Mouse (Mus musculus) intestine, embryonic 16.5 days (tissue): ENCODE data around the gene Nmi. TPM values are rescaled to one million over a fixed set of nuclear protein-coding genes. Genes with fewer than 3 reads are reported as not detected.

ENCODE experiments used
- ATAC-seq: fragments of 200-750 bp; cut with Nextera tagmentation; 2 replicates; pipeline ENCODE4 v1.8.0; 2017; ENCODE audit warnings: moderate TSS enrichment, moderate library complexity
- H3K27ac ChIP-seq: fragments of 300-500 bp; sonication (generic); 2 replicates; pipeline ENCODE4 v1.5.1; 2014; ENCODE audit warnings: mild to moderate bottlenecking, low read length
- H3K27me3 ChIP-seq: fragments of 300-500 bp; sonication (generic); replicated peaks from 2 replicates; pipeline ENCODE4 v1.6.1; 2014; ENCODE audit warnings: low read length, control low read depth, mixed read lengths; ENCODE audit not compliant: control insufficient read depth, insufficient read depth
- H3K36me3 ChIP-seq: fragments of 300-500 bp; sonication (generic); 2 replicates; pipeline ENCODE4 v1.6.1; 2014; ENCODE audit warnings: low read length, control low read depth; ENCODE audit not compliant: control insufficient read depth, insufficient read depth
- H3K4me1 ChIP-seq: fragments of 300-500 bp; sonication (generic); 2 replicates; pipeline ENCODE4 v1.6.1; 2014; ENCODE audit warnings: low read length, control low read depth, mixed read lengths; ENCODE audit not compliant: control insufficient read depth, insufficient read depth
- H3K4me2 ChIP-seq: fragments of 300-500 bp; sonication (generic); 2 replicates; pipeline ENCODE4 v1.6.1; 2014; ENCODE audit warnings: low read depth, low read length, control low read depth
- H3K4me3 ChIP-seq: fragments of 300-500 bp; sonication (generic); 2 replicates; pipeline ENCODE4 v1.5.1; 2014; ENCODE audit warnings: mild to moderate bottlenecking, low read length
- H3K9ac ChIP-seq: fragments of 300-500 bp; sonication (generic); 2 replicates; pipeline ENCODE4 v1.6.1; 2014; ENCODE audit warnings: low read depth, low read length
- H3K9me3 ChIP-seq: fragments of 300-500 bp; sonication (generic); 2 replicates; pipeline ENCODE4 v1.6.1; 2016; ENCODE audit warnings: low read length, control low read depth; ENCODE audit not compliant: control insufficient read depth
- WGBS: fragments of 180-500 bp; shearing (Covaris S2); extraction: QIAGEN DNeasy Blood & Tissue Kit; methylation state at CpG from one replicate; pipeline ENCODE4 v1.1.7; 2014; 5-methylcytosine and 5-hydroxymethylcytosine counted together
- polyA plus RNA-seq: library from polyadenylated mRNA; unstranded; fragments of >200 nt; fragmentation: Nextera tagmentation; extraction: Ambion mirVana; gene quantifications from 2 replicates; pipeline ENCODE4 v1.2.1, GENCODE M21; 2015

Gene Nmi
- polyA plus RNA-seq, 1 experiment from 2014 or later, result 18.7 TPM

DNA sequence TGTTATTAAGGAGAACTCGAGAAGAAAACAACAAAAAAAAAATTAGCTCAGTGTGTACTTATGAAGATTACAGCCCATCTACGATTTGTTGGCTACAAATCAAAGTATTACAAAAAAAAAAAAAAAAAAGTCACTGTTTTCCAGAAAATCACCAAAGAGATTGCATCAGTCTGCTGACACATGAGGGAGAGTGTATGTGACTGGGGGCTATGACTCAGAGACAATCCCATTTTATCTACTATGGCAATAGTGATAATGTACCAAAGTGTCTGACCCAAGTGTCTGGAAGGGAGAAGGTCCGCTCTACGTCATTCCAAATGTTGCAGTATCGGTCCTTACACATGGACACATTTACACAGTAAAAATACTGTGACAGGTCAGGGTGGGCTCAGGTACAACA, 13.4 kb upstream of the Nmi start:
- Histone ChIP-seq H3K4me1 (peaks cover 3% of the 10 kb centered on the region; the same call in 1 of the 2 replicates), H3K4me3 (no peak overlapping the region), H3K36me3 (no peaks in the 10 kb centered on the region), H3K27me3 (no peaks in the 10 kb centered on the region), H3K9me3 (no peaks in the 10 kb centered on the region), H3K4me2 (no peak overlapping the region), H3K9ac (no peak overlapping the region), H3K27ac (no peak overlapping the region)
- WGBS, result 81% methylated on average over 5 of the region's 5 CpGs
- no peak for ATAC-seq

DNA sequence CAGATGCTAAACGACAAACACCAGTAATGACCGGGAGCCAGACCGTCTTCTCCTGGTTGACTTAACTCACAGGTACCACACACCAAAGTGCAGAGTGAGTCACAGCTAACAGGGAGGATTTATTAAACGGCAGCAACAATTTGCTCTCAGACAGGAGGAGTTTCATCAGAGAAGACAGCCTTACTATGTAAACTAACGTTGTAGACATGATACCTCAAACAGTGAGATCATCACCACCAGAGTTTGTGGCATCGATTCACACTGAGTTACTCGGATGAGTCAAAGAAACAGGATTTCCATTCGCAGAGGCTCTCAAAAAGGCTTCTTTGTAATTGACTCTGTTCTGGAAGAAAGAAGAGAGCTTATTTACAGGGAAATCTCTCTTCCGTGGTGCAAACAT, 12.9 kb upstream of the Nmi start:
- Histone ChIP-seq H3K4me2 (no peak overlapping the region), H3K4me1 (peaks cover 6% of the 10 kb centered on the region; the same call in 1 of the 2 replicates), H3K27me3 (no peaks in the 10 kb centered on the region), H3K4me3 (no peak overlapping the region), H3K27ac (no peak overlapping the region), H3K36me3 (no peaks in the 10 kb centered on the region), H3K9ac (no peak overlapping the region), H3K9me3 (no peaks in the 10 kb centered on the region)
- 68% methylated on average over 9 of the region's 9 CpGs for WGBS
- no peak for ATAC-seq

DNA sequence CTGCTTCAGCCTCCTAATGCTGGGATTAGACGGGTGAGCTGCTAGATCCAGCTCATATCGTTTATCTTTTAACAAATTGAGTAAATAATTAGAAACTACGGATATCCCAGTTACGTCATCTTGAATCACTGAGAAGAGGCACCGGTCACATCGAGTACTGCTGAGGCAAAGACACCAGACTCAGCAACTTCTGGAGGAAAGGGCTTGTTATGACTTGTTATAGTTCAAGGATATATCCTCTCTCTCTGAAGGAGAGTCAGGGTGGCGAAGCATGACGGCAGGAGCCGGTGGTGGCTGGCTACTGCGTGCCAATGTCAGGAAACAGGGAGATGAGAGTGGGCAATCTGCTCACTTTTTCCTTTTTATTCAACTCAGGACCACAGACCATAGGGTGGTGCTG, 11.9 kb upstream of the Nmi start:
- WGBS, result 87% methylated on average over 10 of the region's 10 CpGs
- no peak for ATAC-seq
- no peaks in the 10 kb centered on the region for H3K27me3 ChIP-seq
- no peaks in the 10 kb centered on the region for H3K36me3 ChIP-seq
- H3K4me3 ChIP-seq, result no peak overlapping the region
- H3K4me1 ChIP-seq, result peaks cover 6% of the 10 kb centered on the region; the same call in 1 of the 2 replicates
- H3K9me3 ChIP-seq, result no peaks in the 10 kb centered on the region
- H3K9ac ChIP-seq, result no peak overlapping the region
- no peak overlapping the region for H3K27ac ChIP-seq
- no peak overlapping the region for H3K4me2 ChIP-seq

DNA sequence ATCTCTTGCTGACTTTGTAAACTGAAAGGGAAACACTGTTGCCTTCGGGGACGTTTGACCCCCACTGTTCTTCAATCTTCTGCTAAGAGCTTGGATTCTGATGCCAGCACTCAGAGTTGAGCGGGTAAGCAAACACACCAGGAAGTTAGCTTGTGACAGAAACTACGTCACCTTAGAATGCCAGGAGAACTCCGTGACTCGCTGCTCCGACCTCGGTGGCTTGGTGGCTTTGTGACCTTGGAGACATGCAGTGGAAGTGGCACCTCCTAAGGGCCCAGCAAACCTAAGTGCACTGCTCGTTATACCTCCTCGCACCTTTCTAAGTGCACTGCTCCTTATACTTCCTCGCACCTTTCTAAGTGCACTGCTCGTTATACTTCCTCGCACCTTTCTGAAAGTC, 9.0 kb upstream of the Nmi start:
- WGBS, result 66% methylated on average over 13 of the region's 13 CpGs
- Histone ChIP-seq H3K4me2 (no peak overlapping the region), H3K27ac (no peak overlapping the region), H3K4me1 (peaks cover 6% of the 10 kb centered on the region; the same call in 1 of the 2 replicates), H3K9me3 (no peaks in the 10 kb centered on the region), H3K4me3 (no peak overlapping the region), H3K9ac (no peak overlapping the region), H3K27me3 (no peaks in the 10 kb centered on the region), H3K36me3 (no peaks in the 10 kb centered on the region)
- ATAC-seq, result no peak

DNA sequence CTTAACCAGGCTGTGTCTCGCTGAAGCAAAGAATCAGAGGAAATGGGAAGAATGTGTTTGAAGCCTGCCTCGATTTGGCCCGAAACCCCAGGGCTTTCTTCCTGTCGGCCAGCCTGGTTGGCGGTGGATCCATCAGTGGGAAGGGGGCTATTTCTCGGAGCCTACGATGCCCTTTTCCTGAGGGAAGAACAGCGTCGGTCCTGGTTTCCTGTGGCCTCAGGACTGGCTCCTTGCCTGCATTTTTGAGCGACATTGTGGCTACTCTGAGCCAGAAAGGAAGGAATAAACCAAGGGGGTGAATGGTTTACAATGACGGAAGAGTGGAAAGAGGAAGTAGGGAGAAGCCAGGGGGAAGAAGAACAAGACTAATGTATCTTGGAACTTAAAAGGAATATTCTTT, 8.3 kb upstream of the Nmi start:
- 46% methylated on average over 11 of the region's 11 CpGs for WGBS
- Histone ChIP-seq H3K36me3 (no peaks in the 10 kb centered on the region), H3K9ac (peak overlapping the region; percentile 17; the same call in 1 of the 2 replicates), H3K9me3 (no peaks in the 10 kb centered on the region), H3K4me3 (no peak overlapping the region), H3K4me1 (peaks cover 6% of the 10 kb centered on the region; the same call in 1 of the 2 replicates), H3K4me2 (peak overlapping the region; percentile 11; the same call in 1 of the 2 replicates), H3K27ac (peak overlapping the region; percentile 1), H3K27me3 (no peaks in the 10 kb centered on the region)
- ATAC-seq, result no peak

DNA sequence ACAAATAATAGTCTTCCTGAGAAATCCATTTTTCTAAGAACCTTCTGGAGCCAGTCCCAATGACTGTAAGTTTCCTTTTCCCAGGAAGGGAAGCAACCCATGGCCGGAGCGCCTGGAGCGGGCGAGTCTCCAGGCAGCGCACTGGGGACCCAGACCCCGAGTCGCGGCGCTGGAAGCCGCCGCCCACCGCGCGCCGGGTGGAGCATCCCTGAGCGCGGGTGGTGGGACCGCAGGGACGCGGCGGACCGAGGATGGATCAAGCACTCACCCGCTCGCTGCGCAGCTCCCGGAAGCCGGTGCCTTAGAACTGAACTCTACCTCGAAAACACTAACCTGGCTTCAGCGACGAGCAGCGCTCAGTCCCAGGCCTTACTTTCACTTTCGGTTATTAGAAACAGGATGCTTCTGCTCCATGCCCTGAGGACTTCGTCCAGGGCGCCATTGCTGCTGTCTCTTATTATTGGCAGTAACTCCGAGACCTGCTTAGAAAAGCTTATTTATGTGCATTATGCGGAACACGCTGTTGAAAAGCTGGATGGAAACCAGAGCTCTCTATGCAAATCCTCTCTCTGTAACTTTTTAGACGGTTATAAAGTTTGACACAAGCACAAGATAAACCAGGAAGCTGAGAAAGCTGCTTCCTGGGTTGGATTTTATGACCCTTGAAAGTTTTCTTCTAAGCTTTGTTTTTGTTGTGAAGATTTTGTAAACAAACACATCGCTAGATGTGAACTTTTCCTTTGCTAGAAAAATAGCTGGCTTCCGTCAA, 469 bp downstream of the Nmi start:
- 0 out of 2 replicates have a peak, but pooled peaks cover 2% of the 10 kb centered on the region for H3K9me3 ChIP-seq
- 3% methylated on average over 40 of the region's 40 CpGs for WGBS
- peak overlapping the region; percentile 74 for H3K4me2 ChIP-seq
- peak overlapping the region; percentile 85 for H3K9ac ChIP-seq
- peak overlapping the region; percentile 87 for H3K27ac ChIP-seq
- H3K4me3 ChIP-seq, result peak overlapping the region; percentile 80
- H3K36me3 ChIP-seq, result no peaks in the 10 kb centered on the region
- peaks cover 3% of the 10 kb centered on the region; the same call in 1 of the 2 replicates for H3K4me1 ChIP-seq
- H3K27me3 ChIP-seq, result no peaks in the 10 kb centered on the region
- peak; percentile 95 for ATAC-seq

DNA sequence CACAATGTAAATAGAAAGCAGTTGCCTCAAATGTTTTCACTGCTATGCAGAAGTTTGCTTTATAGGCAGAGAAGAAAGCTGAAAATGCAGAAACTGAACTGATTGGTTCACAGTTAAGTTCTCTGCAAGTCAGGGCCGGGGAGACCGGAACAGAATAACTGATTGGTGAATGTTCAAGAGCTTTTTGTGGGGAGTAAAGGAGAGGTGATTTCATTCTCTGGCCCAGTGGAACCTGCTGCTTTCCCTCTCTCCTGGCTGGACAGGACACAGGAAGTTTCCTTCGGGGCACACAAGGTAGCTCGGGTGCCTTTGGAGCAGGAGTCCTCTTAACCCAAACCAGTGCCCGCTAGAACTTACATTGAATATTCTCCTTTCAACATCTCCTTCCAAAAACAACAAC, 1.2 kb downstream of the Nmi start:
- Histone ChIP-seq H3K4me3 (peak overlapping the region; percentile 80), H3K27me3 (no peaks in the 10 kb centered on the region), H3K4me1 (peaks cover 3% of the 10 kb centered on the region; the same call in 1 of the 2 replicates), H3K27ac (peak overlapping the region; percentile 9; the same call in 1 of the 2 replicates), H3K9ac (peak overlapping the region; percentile 85; the same call in 1 of the 2 replicates), H3K36me3 (no peaks in the 10 kb centered on the region), H3K4me2 (peak overlapping the region; percentile 74), H3K9me3 (0 out of 2 replicates have a peak, but pooled peaks cover 2% of the 10 kb centered on the region)
- 58% methylated on average over 5 of the region's 5 CpGs for whole genome bisulfite sequencing
- ATAC-seq, result peak; percentile 53

DNA sequence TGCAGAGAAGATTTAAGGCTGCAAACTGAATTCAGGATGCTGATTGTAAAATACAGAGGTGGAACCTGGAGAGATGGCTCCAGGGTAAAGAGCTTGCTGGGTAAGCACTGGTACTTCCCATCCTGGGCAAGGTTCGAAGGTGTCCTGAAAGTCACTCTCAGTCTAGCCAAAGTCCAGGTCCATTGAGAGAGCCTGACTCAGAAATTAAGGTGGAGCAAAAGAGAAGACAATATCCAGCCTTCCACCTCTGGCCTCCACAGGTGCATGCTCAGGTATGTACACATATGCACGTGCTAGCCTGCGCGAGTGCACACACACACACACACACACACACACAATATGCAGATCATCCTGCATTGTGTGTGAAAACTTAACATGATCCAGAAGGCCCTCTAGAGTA, 2.4 kb downstream of the Nmi start:
- H3K27me3 ChIP-seq, result no peaks in the 10 kb centered on the region
- no peak overlapping the region for H3K9ac ChIP-seq
- H3K4me2 ChIP-seq, result no peak overlapping the region
- peaks cover 3% of the 10 kb centered on the region; the same call in 1 of the 2 replicates for H3K4me1 ChIP-seq
- H3K9me3 ChIP-seq, result 0 out of 2 replicates have a peak, but pooled peaks cover 2% of the 10 kb centered on the region
- no peak for ATAC-seq
- 90% methylated on average over 4 of the region's 4 CpGs for whole genome bisulfite sequencing
- no peak overlapping the region for H3K4me3 ChIP-seq
- no peaks in the 10 kb centered on the region for H3K36me3 ChIP-seq
- no peak overlapping the region for H3K27ac ChIP-seq

DNA sequence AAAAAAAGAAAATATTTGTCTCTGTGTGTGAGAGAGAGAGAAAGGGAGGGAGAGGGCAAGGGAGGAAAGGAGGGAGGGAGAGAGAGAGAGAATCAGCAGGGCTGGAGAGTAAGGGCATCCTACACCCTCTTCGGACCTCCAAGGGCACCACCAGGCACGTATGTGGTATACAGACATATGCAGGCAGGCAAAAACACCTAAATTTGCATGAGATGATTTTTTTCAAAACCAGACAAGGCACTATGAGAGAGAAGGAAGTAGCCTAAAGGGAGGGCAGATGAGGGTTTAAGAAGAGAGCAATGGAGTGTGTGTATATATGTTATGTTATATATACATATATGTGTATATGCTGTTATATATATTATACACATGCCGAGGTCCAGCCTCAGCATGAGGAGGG, 6.0 kb downstream of the Nmi start:
- H3K36me3 ChIP-seq, result no peaks in the 10 kb centered on the region
- H3K4me1 ChIP-seq, result no peaks in the 10 kb centered on the region
- H3K9me3 ChIP-seq, result 0 out of 2 replicates have a peak, but pooled peaks cover 2% of the 10 kb centered on the region
- H3K4me2 ChIP-seq, result no peak overlapping the region
- no peak overlapping the region for H3K9ac ChIP-seq
- ATAC-seq, result no peak
- H3K27me3 ChIP-seq, result no peaks in the 10 kb centered on the region
- no peak overlapping the region for H3K4me3 ChIP-seq
- H3K27ac ChIP-seq, result no peak overlapping the region
- WGBS, result 66% methylated on average over 3 of the region's 3 CpGs
